Mouse (Mus musculus): ENCODE measurements at regions not wholly inside any gene's neighbourhood (a gene's known extent, or its start where the extent isn't known, plus 50 kb on each side); places are given as distances from the start of the nearest gene placed in this dataset.

DNA sequence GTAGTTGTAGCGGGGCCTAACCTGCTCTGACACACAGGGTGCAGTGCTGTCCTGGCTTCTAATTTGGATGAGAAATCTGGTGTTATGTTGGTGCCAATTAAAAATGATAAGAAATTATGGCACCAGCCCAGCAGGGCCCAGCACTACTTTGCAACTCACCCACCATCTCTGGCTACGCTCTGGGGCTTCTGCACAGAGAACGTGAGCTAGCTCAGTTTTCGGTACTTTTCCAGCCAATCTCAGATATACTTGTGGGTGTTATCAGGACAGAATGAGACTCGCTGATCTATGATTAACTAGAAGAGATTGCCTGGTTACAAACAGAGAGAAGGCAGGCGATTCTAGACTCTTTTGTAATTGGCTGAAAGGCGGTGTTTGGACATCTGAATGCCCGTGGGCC is 71.6 kb upstream of the Unc5a start:
- Histone ChIP-seq H3K36me3 (replicated peaks; ENCODE audit: low read length) (no peaks in the 10 kb centered on the region), H3K4me1 (no peaks in the 10 kb centered on the region), H3K9me3 (no peaks in the 10 kb centered on the region), H3K27me3 (replicated peaks) (peaks cover 46% of the 10 kb centered on the region), H3K4me3 (replicated peaks) (no peak overlapping the region)
- TF ChIP-seq FLI1 (IDR thresholded peaks at IDR 0.05; ENCODE audit: low read length) (no peak), GATA1 (IDR thresholded peaks at IDR 0.05; ENCODE audit: borderline replicate concordance, low read length) (no peak)

DNA sequence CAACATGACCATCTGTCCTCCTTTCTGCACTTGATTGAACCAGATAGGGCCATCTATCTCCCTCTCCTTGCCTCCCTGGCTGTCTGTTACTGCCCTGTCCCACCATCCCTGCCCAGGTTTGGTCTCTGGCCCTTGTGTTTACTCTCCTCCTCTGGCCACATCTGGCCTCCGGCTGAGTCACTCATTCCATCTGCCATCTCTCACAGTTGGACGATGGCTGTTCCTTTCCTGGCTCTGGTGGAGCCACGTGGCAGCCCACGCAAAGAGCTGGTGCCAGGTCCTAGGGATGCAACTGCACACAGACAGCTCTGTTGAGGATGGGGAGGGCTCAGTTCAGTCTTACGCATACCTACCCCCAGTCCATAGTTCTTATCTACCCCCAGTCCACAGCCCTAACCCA is 69.9 kb upstream of the Unc5a start:
- Histone ChIP-seq H3K27me3 (replicated peaks) (peaks cover 42% of the 10 kb centered on the region), H3K4me1 (no peaks in the 10 kb centered on the region), H3K4me3 (replicated peaks) (no peak overlapping the region), H3K9me3 (no peaks in the 10 kb centered on the region), H3K36me3 (replicated peaks; ENCODE audit: low read length) (no peaks in the 10 kb centered on the region)
- TF ChIP-seq FLI1 (IDR thresholded peaks at IDR 0.05; ENCODE audit: low read length) (no peak), GATA1 (IDR thresholded peaks at IDR 0.05; ENCODE audit: borderline replicate concordance, low read length) (no peak)

GRCm38 (mm10) chr13:54880204-54880603 is 69.0 kb upstream of the Unc5a start:
- no peaks in the 10 kb centered on the region for H3K9me3 ChIP-seq
- no peak for TF ChIP-seq FLI1 (IDR thresholded peaks at IDR 0.05; ENCODE audit: low read length)
- no peak for TF ChIP-seq GATA1 (IDR thresholded peaks at IDR 0.05; ENCODE audit: borderline replicate concordance, low read length)
- no peaks in the 10 kb centered on the region for H3K36me3 ChIP-seq (replicated peaks; ENCODE audit: low read length)
- peaks cover 37% of the 10 kb centered on the region for H3K27me3 ChIP-seq (replicated peaks)
- no peak overlapping the region for H3K4me3 ChIP-seq (replicated peaks)
- H3K4me1 ChIP-seq, result no peaks in the 10 kb centered on the region

DNA sequence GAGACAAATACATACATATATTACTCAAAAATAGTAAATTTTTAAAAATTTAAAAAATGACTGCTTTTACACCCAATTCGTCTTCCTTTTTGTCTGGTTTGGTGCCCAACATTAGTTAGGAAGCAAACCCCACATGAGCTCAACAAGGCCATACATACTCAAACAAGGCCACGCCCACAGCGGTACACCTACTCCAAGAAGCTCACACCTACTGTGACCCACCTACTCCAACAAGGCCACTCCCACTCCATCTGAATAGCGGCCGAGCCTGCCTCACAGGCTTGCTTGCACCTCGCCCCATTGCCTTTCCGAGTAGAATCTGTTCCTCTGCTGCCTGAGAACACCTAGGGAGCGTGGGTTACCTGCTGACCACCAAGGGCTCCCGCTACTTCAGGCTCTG is 66.4 kb upstream of the Unc5a start:
- Histone ChIP-seq H3K9me3 (no peaks in the 10 kb centered on the region), H3K4me3 (replicated peaks) (no peak overlapping the region), H3K36me3 (replicated peaks; ENCODE audit: low read length) (no peaks in the 10 kb centered on the region), H3K27me3 (replicated peaks) (peaks cover 46% of the 10 kb centered on the region), H3K4me1 (no peaks in the 10 kb centered on the region)
- TF ChIP-seq GATA1 (IDR thresholded peaks at IDR 0.05; ENCODE audit: borderline replicate concordance, low read length), result no peak
- TF ChIP-seq FLI1 (IDR thresholded peaks at IDR 0.05; ENCODE audit: low read length), result no peak

DNA sequence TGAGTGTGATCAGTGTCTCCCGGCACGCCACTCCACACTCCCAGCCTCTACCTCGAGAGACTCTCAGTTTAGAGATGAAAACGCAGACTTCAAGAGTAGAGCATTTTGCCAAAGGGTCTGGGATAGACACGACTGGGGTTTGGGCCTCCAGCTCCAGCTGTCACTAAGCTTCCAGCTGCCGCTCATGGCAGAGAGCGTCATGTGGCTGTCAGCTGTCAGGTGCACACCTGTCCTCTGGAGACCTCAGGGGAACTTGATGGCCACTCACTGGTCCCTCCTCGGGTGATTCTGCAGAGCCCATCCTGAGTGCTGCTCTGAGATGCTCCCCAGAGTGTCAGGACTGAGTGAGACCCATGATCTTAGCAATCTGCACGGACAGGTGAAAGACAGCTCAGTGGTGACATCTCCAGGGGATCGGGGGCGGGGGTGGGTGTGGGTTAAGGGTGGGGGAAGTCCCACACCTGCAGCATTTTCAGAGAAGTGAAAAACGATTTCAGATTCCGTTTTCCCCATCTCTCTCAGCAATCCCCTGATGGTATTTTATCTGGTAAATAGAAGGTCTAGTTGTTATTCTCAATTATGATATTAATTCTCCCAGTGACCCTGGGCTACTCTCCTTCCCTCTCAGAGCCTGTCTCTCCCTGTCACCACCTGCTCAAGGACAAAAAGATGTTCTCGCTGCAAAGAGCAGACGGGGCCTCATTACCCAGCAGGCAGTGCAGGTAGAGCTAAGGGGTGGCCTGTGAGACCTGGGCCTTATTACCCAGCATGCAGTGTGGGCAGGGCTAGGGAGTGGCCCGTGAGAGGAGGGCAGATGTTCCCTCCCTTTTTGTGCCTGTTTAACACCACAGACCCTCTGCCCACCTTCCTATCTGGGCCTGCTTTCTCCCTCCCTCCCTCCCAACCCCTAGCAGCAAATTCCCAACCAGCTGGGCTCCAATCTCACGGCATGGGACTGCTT is 65.2 kb upstream of the Unc5a start:
- TF ChIP-seq GATA1 (IDR thresholded peaks at IDR 0.05; ENCODE audit: borderline replicate concordance, low read length) (no peak), FLI1 (IDR thresholded peaks at IDR 0.05; ENCODE audit: low read length) (no peak)
- peaks cover 53% of the 10 kb centered on the region for H3K27me3 ChIP-seq (replicated peaks)
- no peaks in the 10 kb centered on the region for H3K4me1 ChIP-seq

GRCm38 (mm10) chr13:54884709-54885460 is 64.3 kb upstream of the Unc5a start:
- Histone ChIP-seq H3K4me1 (no peaks in the 10 kb centered on the region), H3K36me3 (replicated peaks; ENCODE audit: low read length) (no peaks in the 10 kb centered on the region), H3K27me3 (replicated peaks) (peaks cover 51% of the 10 kb centered on the region), H3K9me3 (no peaks in the 10 kb centered on the region), H3K4me3 (replicated peaks) (no peak overlapping the region)
- TF ChIP-seq FLI1 (IDR thresholded peaks at IDR 0.05; ENCODE audit: low read length) (no peak), GATA1 (IDR thresholded peaks at IDR 0.05; ENCODE audit: borderline replicate concordance, low read length) (no peak)

More for the DNA sequence above, 65.2 kb upstream of the Unc5a start:
- Histone ChIP-seq H3K4me3 (replicated peaks) (no peak overlapping the region), H3K9me3 (no peaks in the 10 kb centered on the region), H3K36me3 (replicated peaks; ENCODE audit: low read length) (no peaks in the 10 kb centered on the region)

GRCm38 (mm10) chr13:54887366-54887921 is 61.8 kb upstream of the Unc5a start:
- TF ChIP-seq FLI1 (IDR thresholded peaks at IDR 0.05; ENCODE audit: low read length) (no peak), GATA1 (IDR thresholded peaks at IDR 0.05; ENCODE audit: borderline replicate concordance, low read length) (no peak)
- Histone ChIP-seq H3K36me3 (replicated peaks; ENCODE audit: low read length) (no peaks in the 10 kb centered on the region), H3K9me3 (peaks cover 3% of the 10 kb centered on the region; the same call in 1 of the 2 replicates), H3K4me1 (no peaks in the 10 kb centered on the region), H3K27me3 (replicated peaks) (peaks cover 48% of the 10 kb centered on the region), H3K4me3 (replicated peaks) (no peak overlapping the region)

DNA sequence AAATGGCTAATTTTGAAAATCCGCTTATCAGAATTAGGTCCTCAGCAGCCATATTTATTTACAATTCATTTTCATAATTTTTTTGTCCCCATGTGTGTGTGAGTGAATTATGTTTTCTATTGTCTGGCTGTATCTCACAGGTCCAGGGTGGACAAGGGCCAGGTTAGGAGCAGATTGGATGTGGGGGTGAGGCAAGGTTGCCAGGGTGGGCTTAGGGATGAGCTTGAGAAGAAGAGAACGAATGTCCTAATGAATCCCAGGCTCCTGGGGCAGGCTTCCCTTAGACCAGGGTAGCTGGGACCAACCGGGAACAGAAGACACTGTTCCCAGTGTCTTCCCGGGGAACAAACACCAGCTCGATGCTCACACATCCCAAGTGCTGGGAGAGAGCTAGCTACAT is 61.2 kb upstream of the Unc5a start:
- Histone ChIP-seq H3K36me3 (replicated peaks; ENCODE audit: low read length) (no peaks in the 10 kb centered on the region), H3K4me3 (replicated peaks) (no peak overlapping the region), H3K27me3 (replicated peaks) (peaks cover 45% of the 10 kb centered on the region), H3K9me3 (peaks cover 3% of the 10 kb centered on the region; the same call in 1 of the 2 replicates), H3K4me1 (no peaks in the 10 kb centered on the region)
- TF ChIP-seq GATA1 (IDR thresholded peaks at IDR 0.05; ENCODE audit: borderline replicate concordance, low read length) (no peak), FLI1 (IDR thresholded peaks at IDR 0.05; ENCODE audit: low read length) (no peak)

- Histone ChIP-seq H3K9me3 (peaks cover 3% of the 10 kb centered on the region; the same call in 1 of the 2 replicates), H3K36me3 (replicated peaks; ENCODE audit: low read length) (no peaks in the 10 kb centered on the region), H3K4me1 (no peaks in the 10 kb centered on the region), H3K4me3 (replicated peaks) (no peak overlapping the region), H3K27me3 (replicated peaks) (peaks cover 40% of the 10 kb centered on the region)
- TF ChIP-seq FLI1 (IDR thresholded peaks at IDR 0.05; ENCODE audit: low read length) (no peak), GATA1 (IDR thresholded peaks at IDR 0.05; ENCODE audit: borderline replicate concordance, low read length) (no peak)
Measured at GRCm38 (mm10) chr13:54889684-54890399, 59.4 kb upstream of the Unc5a start.

Measured in megakaryocyte, embryonic 14.5 days (primary cell).